Mouse (Mus musculus) forebrain, embryonic 12.5 days (tissue): Measurements from ENCODE around the gene Gcc1. TPM values are rescaled to one million over a fixed set of nuclear protein-coding genes. Genes with fewer than 3 reads are reported as not detected.

Experiments used
- ATAC-seq: fragments of 200-750 bp; cut with Nextera tagmentation; 2 replicates; pipeline ENCODE4 v1.8.0; 2017; ENCODE audit warnings: moderate TSS enrichment; ENCODE audit not compliant: low FRiP score
- H3K27ac ChIP-seq: fragments of 300-500 bp; sonication (generic); 2 replicates; pipeline ENCODE4 v1.5.1; 2016; ENCODE audit warnings: mild to moderate bottlenecking
- H3K27me3 ChIP-seq: fragments of 300-500 bp; sonication (generic); 2 replicates; pipeline ENCODE4 v1.6.1; 2016; ENCODE audit warnings: mild to moderate bottlenecking
- H3K36me3 ChIP-seq: fragments of 300-500 bp; sonication (generic); replicated peaks from 2 replicates; pipeline ENCODE4 v1.6.1; 2016; ENCODE audit warnings: mild to moderate bottlenecking
- H3K4me1 ChIP-seq: fragments of 300-500 bp; sonication (generic); 2 replicates; pipeline ENCODE4 v1.6.1; 2016
- H3K4me2 ChIP-seq: fragments of 300-500 bp; sonication (generic); 2 replicates; pipeline ENCODE4 v1.6.1; 2016; ENCODE audit warnings: mild to moderate bottlenecking, moderate library complexity
- H3K4me3 ChIP-seq: fragments of 300-500 bp; sonication (generic); replicated peaks from 2 replicates; pipeline ENCODE4 v1.5.1; 2016; ENCODE audit warnings: mild to moderate bottlenecking
- H3K9ac ChIP-seq: fragments of 300-500 bp; sonication (generic); 2 replicates; pipeline ENCODE4 v1.6.1; 2016; ENCODE audit warnings: mild to moderate bottlenecking
- H3K9me3 ChIP-seq: fragments of 300-500 bp; sonication (generic); 2 replicates; pipeline ENCODE4 v1.6.1; 2016
- WGBS: fragments of 180-500 bp; shearing (Covaris S2); methylation state at CpG from one replicate; pipeline ENCODE4 v1.1.7; 2016; 5-methylcytosine and 5-hydroxymethylcytosine counted together
- polyA plus RNA-seq: library from polyadenylated mRNA; unstranded; fragments of >200 nt; fragmentation: Nextera tagmentation; extraction: Ambion mirVana; gene quantifications from 2 replicates; pipeline ENCODE4 v1.2.1, GENCODE M21; 2016

The Gcc1 gene
- polyA plus RNA-seq, 1 experiment from 2014 or later = 16.2 TPM

GRCm38 (mm10) chr6:28419673-28420072 is 8.5 kb downstream of the Gcc1 start:
- Histone ChIP-seq H3K9ac (no peak overlapping the region), H3K27me3 (no peaks in the 10 kb centered on the region), H3K27ac (no peak overlapping the region), H3K4me1 (peaks cover 31% of the 10 kb centered on the region), H3K4me2 (peak overlapping the region; percentile 89), H3K9me3 (no peaks in the 10 kb centered on the region), H3K36me3 (peaks cover 38% of the 10 kb centered on the region), H3K4me3 (no peak overlapping the region)
- no peak for ATAC-seq
- WGBS = 81% methylated on average over 2 of the region's 2 CpGs

- H3K9ac ChIP-seq = no peak overlapping the region
- no peaks in the 10 kb centered on the region for H3K27me3 ChIP-seq
- no peaks in the 10 kb centered on the region for H3K9me3 ChIP-seq
- no peak for ATAC-seq
- 93% methylated on average over 14 of the region's 14 CpGs for WGBS
- peaks cover 38% of the 10 kb centered on the region for H3K36me3 ChIP-seq
- H3K27ac ChIP-seq = no peak overlapping the region
- peaks cover 24% of the 10 kb centered on the region for H3K4me1 ChIP-seq
- H3K4me2 ChIP-seq = no peak overlapping the region
- no peak overlapping the region for H3K4me3 ChIP-seq
Measured at GRCm38 (mm10) chr6:28418449-28418848, 9.7 kb downstream of the Gcc1 start.

GRCm38 (mm10) chr6:28416981-28417380 is 11.2 kb downstream of the Gcc1 start:
- 89% methylated on average over 4 of the region's 4 CpGs for WGBS
- H3K27me3 ChIP-seq = no peaks in the 10 kb centered on the region
- no peak overlapping the region for H3K9ac ChIP-seq
- peaks cover 20% of the 10 kb centered on the region for H3K4me1 ChIP-seq
- no peaks in the 10 kb centered on the region for H3K9me3 ChIP-seq
- no peak for ATAC-seq
- H3K36me3 ChIP-seq = peaks cover 43% of the 10 kb centered on the region
- H3K27ac ChIP-seq = no peak overlapping the region
- no peak overlapping the region for H3K4me3 ChIP-seq
- H3K4me2 ChIP-seq = no peak overlapping the region

DNA sequence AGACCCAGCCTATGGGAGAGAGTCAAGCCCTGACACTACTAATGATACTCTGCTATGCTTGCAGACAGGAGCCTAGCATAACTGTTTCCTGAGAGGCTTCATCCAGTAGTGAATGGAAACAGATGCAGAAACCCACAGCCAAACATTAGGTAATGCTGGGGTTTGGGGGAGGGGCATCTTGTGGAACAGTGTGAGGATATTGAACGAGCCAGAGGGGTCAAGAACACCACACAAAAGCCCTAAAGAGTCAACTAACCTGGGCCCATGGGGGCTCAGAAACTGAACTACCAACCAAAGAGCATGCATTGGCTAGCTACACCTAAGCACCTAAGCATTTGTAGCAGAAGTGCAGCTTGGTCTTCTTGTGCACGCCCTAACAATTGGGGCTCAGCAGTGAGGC is 17.0 kb downstream of the Gcc1 start:
- H3K27me3 ChIP-seq = no peaks in the 10 kb centered on the region
- peaks cover 15% of the 10 kb centered on the region for H3K36me3 ChIP-seq
- no peak overlapping the region for H3K4me3 ChIP-seq
- 75% methylated on average over 2 of the region's 2 CpGs for WGBS
- H3K4me1 ChIP-seq = no peaks in the 10 kb centered on the region
- H3K9me3 ChIP-seq = no peaks in the 10 kb centered on the region
- no peak overlapping the region for H3K9ac ChIP-seq
- H3K27ac ChIP-seq = no peak overlapping the region
- H3K4me2 ChIP-seq = no peak overlapping the region
- no peak for ATAC-seq

DNA sequence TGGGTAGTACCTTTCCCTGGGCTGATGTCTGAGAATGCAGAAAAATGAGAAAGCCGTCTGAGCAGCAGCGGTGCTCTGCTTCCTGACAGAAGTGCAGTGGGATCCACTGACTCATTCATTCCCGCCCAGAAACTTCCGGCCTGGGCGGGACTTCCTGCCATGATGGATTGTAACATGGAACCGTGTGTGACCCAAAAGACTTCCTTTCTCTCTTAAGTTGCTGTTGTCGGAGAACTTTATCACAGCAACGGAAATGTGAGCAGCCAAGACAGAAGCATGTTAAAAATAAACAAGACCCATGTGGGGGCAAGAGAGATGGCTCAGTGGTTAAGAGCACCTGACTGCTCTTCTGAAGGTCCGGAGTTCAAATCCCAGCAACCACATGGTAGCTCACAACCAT is 18.1 kb downstream of the Gcc1 start:
- H3K4me1 ChIP-seq = no peaks in the 10 kb centered on the region
- H3K4me2 ChIP-seq = no peak overlapping the region
- H3K4me3 ChIP-seq = no peak overlapping the region
- no peaks in the 10 kb centered on the region for H3K27me3 ChIP-seq
- peaks cover 7% of the 10 kb centered on the region for H3K36me3 ChIP-seq
- no peak for ATAC-seq
- H3K27ac ChIP-seq = no peak overlapping the region
- WGBS = 91% methylated on average over 9 of the region's 9 CpGs
- H3K9me3 ChIP-seq = 0 out of 2 replicates have a peak, but pooled peaks cover under 1% of the 10 kb centered on the region
- H3K9ac ChIP-seq = no peak overlapping the region

DNA sequence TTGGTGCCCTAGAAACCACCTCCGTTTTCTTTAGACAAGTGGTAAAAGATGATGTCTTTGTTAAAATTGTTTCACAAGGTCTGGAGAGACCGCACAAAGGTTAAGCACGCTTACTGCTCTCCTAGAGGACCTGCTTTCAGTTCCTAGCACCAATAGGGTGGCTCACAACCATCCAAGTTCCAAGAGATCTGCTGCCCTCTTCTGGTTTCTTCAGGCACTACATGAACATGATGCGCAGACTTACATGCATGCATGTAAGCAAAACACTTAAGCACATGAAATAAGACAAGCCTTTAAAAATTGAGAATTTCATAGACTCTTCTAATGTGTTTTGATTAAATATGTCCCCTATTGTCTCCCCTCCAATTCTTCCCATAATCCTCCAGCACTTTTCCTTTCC is 28.4 kb downstream of the Gcc1 start:
- Histone ChIP-seq H3K27ac (no peak overlapping the region), H3K4me3 (no peak overlapping the region), H3K9ac (no peak overlapping the region), H3K9me3 (0 out of 2 replicates have a peak, but pooled peaks cover 4% of the 10 kb centered on the region), H3K4me2 (no peak overlapping the region), H3K4me1 (peaks cover 24% of the 10 kb centered on the region), H3K36me3 (no peaks in the 10 kb centered on the region), H3K27me3 (peaks cover 42% of the 10 kb centered on the region)
- 91% methylated on average over 4 of the region's 4 CpGs for WGBS
- no peak for ATAC-seq

DNA sequence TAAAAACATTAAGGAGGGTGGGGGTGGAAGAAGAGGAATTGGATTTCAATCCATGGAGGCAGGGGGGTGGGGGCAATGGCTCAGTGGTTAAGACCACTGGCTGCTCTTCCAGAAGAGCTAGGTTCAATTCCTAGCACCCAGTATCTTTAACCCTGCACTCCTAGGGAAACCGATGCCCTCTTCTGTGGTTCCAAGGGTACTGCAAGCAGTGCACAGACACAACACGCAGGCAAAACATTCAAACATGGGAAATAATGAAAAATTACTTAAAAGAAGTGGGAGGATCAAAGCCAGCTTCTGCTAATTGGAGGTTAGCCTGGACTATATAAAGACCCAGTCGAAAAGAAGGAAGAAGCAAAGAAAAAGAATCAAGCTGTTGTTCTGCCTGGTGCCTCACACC is 29.5 kb downstream of the Gcc1 start:
- Histone ChIP-seq H3K4me1 (peaks cover 24% of the 10 kb centered on the region), H3K4me3 (no peak overlapping the region), H3K27me3 (peaks cover 52% of the 10 kb centered on the region), H3K4me2 (no peak overlapping the region), H3K36me3 (no peaks in the 10 kb centered on the region), H3K9ac (no peak overlapping the region), H3K27ac (no peak overlapping the region), H3K9me3 (0 out of 2 replicates have a peak, but pooled peaks cover 4% of the 10 kb centered on the region)
- WGBS = 90% methylated on average over 3 of the region's 3 CpGs
- no peak for ATAC-seq

DNA sequence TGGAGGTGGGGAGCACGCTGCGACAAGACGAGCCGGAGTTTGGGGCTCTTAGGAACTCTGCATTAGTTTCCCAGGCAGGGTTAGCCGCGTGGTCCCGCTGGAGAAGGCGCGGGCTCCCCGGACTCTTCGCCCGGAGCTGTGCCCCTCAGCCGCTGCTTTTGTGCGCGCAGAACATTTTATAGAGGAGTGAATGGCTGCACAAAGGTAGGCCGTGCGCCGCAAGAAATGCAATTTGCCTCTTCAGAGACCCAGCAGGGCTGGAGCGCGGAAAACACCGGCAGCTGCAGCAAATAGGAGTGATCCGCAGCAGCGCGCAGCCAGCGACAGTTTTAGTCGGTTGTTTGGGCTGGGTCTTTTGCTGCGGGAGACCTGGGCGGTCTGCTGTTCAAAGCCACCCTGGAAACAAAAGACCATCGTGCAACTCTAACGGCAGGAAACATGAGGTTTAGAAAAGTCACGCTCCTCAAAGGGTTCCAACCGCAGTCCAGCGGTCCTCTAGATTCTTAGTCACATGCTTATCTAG is 30.4 kb downstream of the Gcc1 start, which contains the start of gene Zfp800:
TSS of gene Zfp800 (minus strand) at position 325 of the 523 bp plus-strand sequence.
- H3K4me2 ChIP-seq = peak within 1 kb of the TSS; percentile 76
- peaks cover 58% of the 10 kb centered on the region for H3K27me3 ChIP-seq
- no peaks in the 10 kb centered on the region for H3K36me3 ChIP-seq
- under 1% methylated on average over 33 of the region's 33 CpGs for WGBS
- H3K9ac ChIP-seq = peak within 1 kb of the TSS; percentile 53
- peak; percentile 47; the same call in 1 of the 2 replicates for ATAC-seq
- H3K27ac ChIP-seq = peak within 1 kb of the TSS; percentile 83
- H3K9me3 ChIP-seq = 0 out of 2 replicates have a peak, but pooled peaks cover 4% of the 10 kb centered on the region
- H3K4me1 ChIP-seq = peaks cover 24% of the 10 kb centered on the region
- peak within 1 kb of the TSS; percentile 47 for H3K4me3 ChIP-seq

DNA sequence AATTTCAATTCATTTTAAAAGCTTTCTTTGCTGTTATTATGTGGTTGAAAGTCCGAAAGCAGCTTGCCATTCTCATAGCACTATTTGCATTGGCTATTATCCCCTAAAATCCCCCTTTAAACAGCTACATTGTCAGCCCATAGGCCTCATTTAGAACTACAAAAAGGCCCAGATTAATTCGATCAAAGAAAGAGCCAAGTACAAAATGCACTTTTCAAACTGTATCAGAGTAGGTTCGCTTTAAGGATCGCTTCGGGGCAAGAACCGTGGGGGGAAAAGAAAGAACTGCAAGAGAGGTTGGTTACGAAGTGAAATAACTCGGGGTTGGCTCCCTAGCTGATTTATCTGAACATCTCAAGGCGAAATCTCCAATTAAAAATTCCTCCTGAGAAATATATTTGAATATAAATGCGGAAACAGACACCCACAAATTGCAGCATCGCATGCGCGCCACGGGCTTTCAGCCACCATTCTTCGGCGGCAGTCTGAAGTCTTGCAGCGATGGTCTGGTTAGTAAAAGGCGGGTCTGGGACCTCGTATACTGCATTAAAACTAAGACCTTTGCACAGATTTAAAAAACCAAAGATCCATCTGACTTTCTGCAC is 31.2 kb downstream of the Gcc1 start:
- H3K4me3 ChIP-seq = peak overlapping the region; percentile 47
- H3K27me3 ChIP-seq = peaks cover 64% of the 10 kb centered on the region
- peak; percentile 71 for ATAC-seq
- under 1% methylated on average over 19 of the region's 19 CpGs for WGBS
- peak overlapping the region; percentile 53 for H3K9ac ChIP-seq
- 0 out of 2 replicates have a peak, but pooled peaks cover 4% of the 10 kb centered on the region for H3K9me3 ChIP-seq
- H3K27ac ChIP-seq = peak overlapping the region; percentile 83
- no peaks in the 10 kb centered on the region for H3K36me3 ChIP-seq
- peak overlapping the region; percentile 76 for H3K4me2 ChIP-seq
- peaks cover 24% of the 10 kb centered on the region for H3K4me1 ChIP-seq

DNA sequence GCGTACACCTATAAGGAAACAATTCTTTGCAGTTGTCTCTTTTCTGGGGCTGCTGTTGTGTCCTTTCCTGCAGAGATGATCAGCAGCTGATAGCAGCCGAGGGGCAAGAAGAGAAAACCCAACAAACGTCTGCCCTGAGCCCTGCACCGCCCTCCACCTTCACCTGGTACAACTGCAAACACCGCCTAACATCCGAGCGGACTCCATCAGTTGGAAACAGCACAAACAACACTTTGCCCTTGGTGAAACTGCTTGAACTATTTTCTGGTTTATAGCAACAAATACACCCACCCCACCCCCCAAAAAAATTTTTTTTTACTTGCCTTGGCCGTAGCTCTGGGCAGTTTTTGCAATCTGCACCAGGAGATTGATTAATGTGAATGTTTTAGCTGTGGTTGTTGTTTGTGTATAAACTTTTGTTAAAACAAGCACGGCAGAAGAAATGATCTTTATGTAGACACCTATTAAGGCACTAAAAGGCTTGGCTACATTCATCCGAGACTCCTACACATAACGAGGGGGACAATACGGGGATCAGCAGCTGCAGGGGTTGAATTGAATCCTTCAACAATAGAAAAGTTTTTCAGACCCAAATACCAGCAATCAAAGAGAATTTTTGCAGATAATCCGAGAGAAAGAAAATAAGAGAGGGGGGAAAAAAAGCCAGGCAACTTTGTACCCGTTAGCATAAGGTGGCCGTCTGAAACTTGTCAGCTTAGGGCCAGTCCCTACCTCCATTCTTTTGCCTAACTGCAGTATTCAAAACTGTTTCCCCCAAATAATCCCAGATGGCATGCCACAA is 31.9 kb downstream of the Gcc1 start:
- Histone ChIP-seq H3K36me3 (no peaks in the 10 kb centered on the region), H3K4me1 (peaks cover 24% of the 10 kb centered on the region), H3K9ac (peak overlapping the region; percentile 7; the same call in 1 of the 2 replicates), H3K27me3 (peaks cover 62% of the 10 kb centered on the region), H3K27ac (peak overlapping the region; percentile 83; the same call in 1 of the 2 replicates), H3K4me2 (peak overlapping the region; percentile 76), H3K9me3 (0 out of 2 replicates have a peak, but pooled peaks cover 4% of the 10 kb centered on the region), H3K4me3 (peak overlapping the region; percentile 47)
- WGBS = 3% methylated on average over 15 of the region's 15 CpGs
- ATAC-seq = peak; percentile 57

- Histone ChIP-seq H3K27ac (no peak overlapping the region), H3K36me3 (no peaks in the 10 kb centered on the region), H3K9me3 (no peaks in the 10 kb centered on the region), H3K9ac (no peak overlapping the region), H3K4me1 (no peaks in the 10 kb centered on the region), H3K4me3 (no peak overlapping the region), H3K27me3 (peaks cover 28% of the 10 kb centered on the region), H3K4me2 (no peak overlapping the region)
- no peak for ATAC-seq
- WGBS = 96% methylated on average over 3 of the region's 3 CpGs
Measured at GRCm38 (mm10) chr6:28389038-28389437, 39.2 kb downstream of the Gcc1 start.

DNA sequence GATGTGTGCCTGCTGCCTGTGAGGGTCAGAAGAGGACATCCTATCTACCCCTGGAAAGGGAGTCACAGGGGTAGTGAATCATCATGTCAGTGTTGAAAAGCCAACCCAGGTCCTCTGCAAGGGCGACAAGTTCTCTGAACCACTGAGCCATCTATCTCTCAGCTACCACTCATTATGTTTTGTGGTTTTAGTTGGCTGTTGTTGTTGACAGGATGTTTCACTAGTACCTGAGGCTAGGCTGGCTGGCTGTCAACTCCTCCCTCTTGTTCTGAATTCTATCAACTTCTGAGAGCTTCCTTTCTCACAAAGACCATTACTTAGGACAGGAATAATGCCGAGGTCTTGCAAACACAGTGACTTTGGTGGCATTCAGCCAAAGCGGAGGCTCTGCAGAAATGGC is 43.0 kb downstream of the Gcc1 start:
- Histone ChIP-seq H3K27ac (no peak overlapping the region), H3K9ac (no peak overlapping the region), H3K9me3 (no peaks in the 10 kb centered on the region), H3K36me3 (no peaks in the 10 kb centered on the region), H3K4me2 (no peak overlapping the region), H3K4me1 (no peaks in the 10 kb centered on the region), H3K4me3 (no peak overlapping the region), H3K27me3 (0 out of 2 replicates have a peak, but pooled peaks cover 3% of the 10 kb centered on the region)
- WGBS = 78% methylated on average over 3 of the region's 3 CpGs
- ATAC-seq = no peak
